Mouse (Mus musculus): ENCODE results near the gene Chchd6. TPM values are rescaled to one million over a fixed set of nuclear protein-coding genes. Genes with fewer than 3 reads are reported as not detected.

The Chchd6 gene
- total and polyA plus RNA-seq, 3 experiments: 49.5 to 74.7 TPM; not detected in 1

GRCm38 (mm10) chr6:89344613-89345485 lies 250.6 kb downstream of the Chchd6 start:
- Histone ChIP-seq H3K36me3 (ENCODE audit: control insufficient read depth in 1 of 2, insufficient read depth in 2 of 2, low read length in 2 of 2) (no peaks in the 10 kb centered on the region; a peak in 1 of 4 replicates), H3K4me3 (ENCODE audit: control insufficient read depth in 1 of 2, insufficient read depth in 1 of 2, low read depth in 2 of 2, low read length in 2 of 2) (no peak overlapping the region), H3K79me2 (ENCODE audit: control insufficient read depth, insufficient read depth, low read length, poor library complexity) (no peaks in the 10 kb centered on the region), H3K4me1 (ENCODE audit: control insufficient read depth in 1 of 2, insufficient read depth in 2 of 2, low read length in 2 of 2) (no peaks in the 10 kb centered on the region), H3K9me3 (replicated peaks; ENCODE audit: insufficient read depth, low read length) (no peaks in the 10 kb centered on the region), H3K27ac (ENCODE audit: control insufficient read depth, low read depth, low read length) (no peak overlapping the region), H3K9ac (ENCODE audit: control insufficient read depth, low read depth, low read length, poor library complexity, severe bottlenecking) (no peak overlapping the region), H3K27me3 (ENCODE audit: control insufficient read depth in 1 of 2, insufficient read depth in 2 of 2, low read length in 2 of 2) (no peaks in the 10 kb centered on the region)
- no peak for TF ChIP-seq JUND (IDR thresholded peaks at IDR 0.05; ENCODE audit: low read depth, low read length)
- no peak for TF ChIP-seq POLR2A (IDR thresholded peaks at IDR 0.05; ENCODE audit: control insufficient read depth in 1 of 2, insufficient read depth in 1 of 2, low read depth in 1 of 2, low read length in 2 of 2, poor library complexity in 1 of 2)
- no peak for TF ChIP-seq MXI1 (IDR thresholded peaks at IDR 0.05; ENCODE audit: low read depth, low read length)
- no peak for TF ChIP-seq BHLHE40 (IDR thresholded peaks at IDR 0.05; ENCODE audit: borderline replicate concordance, low read depth, low read length)
- no peak for TF ChIP-seq USF2 (IDR thresholded peaks at IDR 0.05; ENCODE audit: borderline replicate concordance in 1 of 2, insufficient read depth in 1 of 2, low read depth in 1 of 2, low read length in 2 of 2)
- TF ChIP-seq UBTF (IDR thresholded peaks at IDR 0.05; ENCODE audit: borderline replicate concordance, insufficient read depth, low read depth, low read length): no peak
- no peak for TF ChIP-seq HCFC1 (IDR thresholded peaks at IDR 0.05; ENCODE audit: low read depth, low read length)
- TF ChIP-seq POLR2AphosphoS2 (IDR thresholded peaks at IDR 0.05; ENCODE audit: low read length): no peak
- no peak for TF ChIP-seq ZMIZ1 (IDR thresholded peaks at IDR 0.05; ENCODE audit: low read depth, low read length)
- TF ChIP-seq KAT2A (conservative IDR thresholded peaks at IDR 0.05; ENCODE audit: low read depth, low read length): no peak
- no peak for TF ChIP-seq NRF1 (IDR thresholded peaks at IDR 0.05; ENCODE audit: insufficient read depth, low read depth, low read length, poor library complexity, severe bottlenecking)
- no peak for TF ChIP-seq MEF2A (IDR thresholded peaks at IDR 0.05; ENCODE audit: extremely low read depth, insufficient replicate concordance, low read depth, low read length, poor library complexity, severe bottlenecking)
- TF ChIP-seq CTCF (IDR thresholded peaks at IDR 0.05 in 2 of 3, conservative IDR thresholded peaks at IDR 0.05 in 1 of 3; ENCODE audit: control insufficient read depth in 1 of 3, insufficient read depth in 1 of 3, low read depth in 2 of 3, low read length in 3 of 3, poor library complexity in 1 of 3, severe bottlenecking in 1 of 3): no peak
- TF ChIP-seq GATA1 (IDR thresholded peaks at IDR 0.05; ENCODE audit: low read depth, low read length): no peak
- TF ChIP-seq GABPA (IDR thresholded peaks at IDR 0.05; ENCODE audit: low read depth, low read length): no peak
- no peak for TF ChIP-seq TAL1 (IDR thresholded peaks at IDR 0.05; ENCODE audit: low read length)
- TF ChIP-seq SIN3A (IDR thresholded peaks at IDR 0.05; ENCODE audit: low read length): no peak
- TF ChIP-seq CHD1 (IDR thresholded peaks at IDR 0.05; ENCODE audit: low read depth, low read length): no peak
- no peak for DNase-seq (ENCODE audit: low read depth, low spot score)

GRCm38 (mm10) chr6:89341981-89342380 lies 253.5 kb downstream of the Chchd6 start:
- H3K4me1 ChIP-seq (ENCODE audit: control insufficient read depth in 1 of 2, insufficient read depth in 2 of 2, low read length in 2 of 2): 0 out of 4 replicates have a peak, but pooled peaks cover 0 to 2% of the 10 kb centered on the region in 2 experiments
- no peak overlapping the region for H3K4me3 ChIP-seq (ENCODE audit: control insufficient read depth in 1 of 2, insufficient read depth in 1 of 2, low read depth in 2 of 2, low read length in 2 of 2)
- no peaks in the 10 kb centered on the region; a peak in 1 of 4 replicates for H3K36me3 ChIP-seq (ENCODE audit: control insufficient read depth in 1 of 2, insufficient read depth in 2 of 2, low read length in 2 of 2)
- TF ChIP-seq MAX (IDR thresholded peaks at IDR 0.05; ENCODE audit: low read length) (no peak), SIN3A (IDR thresholded peaks at IDR 0.05; ENCODE audit: low read length) (no peak)
- H3K27ac ChIP-seq (ENCODE audit: control insufficient read depth, low read depth, low read length): no peak overlapping the region
- H3K79me2 ChIP-seq (ENCODE audit: control insufficient read depth, insufficient read depth, low read length, poor library complexity): no peaks in the 10 kb centered on the region
- no peak overlapping the region for H3K9ac ChIP-seq (ENCODE audit: control insufficient read depth, low read depth, low read length, poor library complexity, severe bottlenecking)
- no peaks in the 10 kb centered on the region for H3K27me3 ChIP-seq (ENCODE audit: control insufficient read depth in 1 of 2, insufficient read depth in 2 of 2, low read length in 2 of 2)
- DNase-seq (ENCODE audit: low read depth, low spot score): no peak
- H3K9me3 ChIP-seq (replicated peaks; ENCODE audit: insufficient read depth, low read length): no peaks in the 10 kb centered on the region

Data from MEL (cell line).